Comparison of ENCODE assay signal across 14 mouse cellular contexts in genomic region chr9:102860802-102861469, GRCm38 (mm10). TPM values are rescaled to one million over a fixed set of nuclear protein-coding genes. Genes with fewer than 3 reads are reported as not detected.
DNase-seq lines count a peak whose midpoint lies in the region; ATAC-seq lines count a peak whose summit lies in the region.
"Had no signal": no experiment of that assay in that cellular context is flagged by ENCODE, and none has a peak within 500 bp of the region (broad histone marks: within the 10 kb centered on the region; RNA-seq: fewer than 3 reads in every experiment).

No protein-coding gene starts in this region.

- intact Hi-C loops in heart, postnatal 14 days (cut with DNase I), result no loop called here

- no peaks in the 10 kb centered on the region for H3K27me3 ChIP-seq in liver, embryonic 13.5 days
- H3K27me3 ChIP-seq in liver, embryonic 11.5 days (replicated peaks; ENCODE audit: control insufficient read depth, insufficient read depth, low read length), result no peaks in the 10 kb centered on the region
- H3K27me3 ChIP-seq in heart, embryonic 16.5 days (ENCODE audit: control insufficient read depth, insufficient read depth, low read length), result no peaks in the 10 kb centered on the region
- no peaks in the 10 kb centered on the region for H3K27me3 ChIP-seq in hindbrain, embryonic 13.5 days
- H3K27me3 ChIP-seq: liver, embryonic 15.5 days had no signal

- no peaks in the 10 kb centered on the region for H3K9me3 ChIP-seq in liver, embryonic 13.5 days (replicated peaks)
- peaks cover 3% of the 10 kb centered on the region; the same call in 1 of the 2 replicates for H3K9me3 ChIP-seq in liver, embryonic 11.5 days (ENCODE audit: control insufficient read depth, low read length)
- 0 out of 2 replicates have a peak, but pooled peaks cover 2% of the 10 kb centered on the region for H3K9me3 ChIP-seq in heart, embryonic 16.5 days (replicated peaks; ENCODE audit: control insufficient read depth, low read length)
- no peaks in the 10 kb centered on the region for H3K9me3 ChIP-seq in hindbrain, embryonic 13.5 days
- H3K9me3 ChIP-seq: liver, embryonic 15.5 days had no signal

- no peak overlapping the region for H3K4me3 ChIP-seq in liver, embryonic 13.5 days (replicated peaks)
- no peak overlapping the region for H3K4me3 ChIP-seq in liver, embryonic 11.5 days (ENCODE audit: low read depth, low read length)
- H3K4me3 ChIP-seq in heart, embryonic 16.5 days (ENCODE audit: low read length), result no peak overlapping the region
- no peak overlapping the region for H3K4me3 ChIP-seq in hindbrain, embryonic 13.5 days
- H3K4me3 ChIP-seq: erythroblast, embryonic 14.5 days; liver, embryonic 15.5 days; megakaryocyte, embryonic 14.5 days had no signal

- peaks cover 13% of the 10 kb centered on the region for H3K36me3 ChIP-seq in liver, embryonic 13.5 days
- H3K36me3 ChIP-seq in liver, embryonic 11.5 days (ENCODE audit: control insufficient read depth, insufficient read depth, low read length), result peaks cover 4% of the 10 kb centered on the region; the same call in 1 of the 2 replicates
- peaks cover 18% of the 10 kb centered on the region; the same call in 1 of the 2 replicates for H3K36me3 ChIP-seq in heart, embryonic 16.5 days (ENCODE audit: control insufficient read depth, insufficient read depth)
- H3K36me3 ChIP-seq in hindbrain, embryonic 13.5 days, result peaks cover 10% of the 10 kb centered on the region
- H3K36me3 ChIP-seq: liver, embryonic 15.5 days had no signal

- 41% methylated on average over 7 of the region's 7 CpGs for WGBS in liver, embryonic 13.5 days (ENCODE audit: insufficient replicate concordance)
- 58% methylated on average over 7 of the region's 7 CpGs for WGBS in liver, embryonic 11.5 days
- 25% methylated on average over 7 of the region's 7 CpGs for WGBS in heart, embryonic 16.5 days
- 86% methylated on average over 7 of the region's 7 CpGs for WGBS in hindbrain, embryonic 13.5 days

- peaks cover 38% of the 10 kb centered on the region for H3K4me1 ChIP-seq in liver, embryonic 13.5 days (replicated peaks)
- peaks cover 26% of the 10 kb centered on the region for H3K4me1 ChIP-seq in liver, embryonic 11.5 days (replicated peaks; ENCODE audit: control insufficient read depth, insufficient read depth, low read length)
- H3K4me1 ChIP-seq in heart, embryonic 16.5 days (ENCODE audit: control insufficient read depth, insufficient read depth, low read length), result peaks cover 55% of the 10 kb centered on the region
- peaks cover 47% of the 10 kb centered on the region for H3K4me1 ChIP-seq in hindbrain, embryonic 13.5 days (replicated peaks)

- H3K27ac ChIP-seq in liver, embryonic 13.5 days, result peak overlapping the region; percentile 42; the same call in 1 of the 2 replicates
- no peak overlapping the region for H3K27ac ChIP-seq in liver, embryonic 11.5 days (ENCODE audit: low read depth, low read length)
- H3K27ac ChIP-seq in heart, embryonic 16.5 days (ENCODE audit: low read length), result peak overlapping the region; percentile 82
- H3K27ac ChIP-seq in hindbrain, embryonic 13.5 days, result no peak overlapping the region
- H3K27ac ChIP-seq: hindbrain, postnatal 0 days; liver, embryonic 15.5 days had no signal

- peak; percentile 92 for DNase-seq in heart, adult 11 months
- no peak for DNase-seq in heart, postnatal 14 days
- no peak for DNase-seq in liver, embryonic 13.5 days
- DNase-seq in liver, embryonic 11.5 days (ENCODE audit: low spot score), result no peak
- no peak for DNase-seq in spleen, postnatal 4 days (ENCODE audit: low spot score in 2 of 2)
- DNase-seq: cerebellum, postnatal 10 days had no signal

- no peak overlapping the region for H3K4me2 ChIP-seq in liver, embryonic 13.5 days
- H3K4me2 ChIP-seq in liver, embryonic 11.5 days, result no peak overlapping the region
- peak overlapping the region; percentile 36 for H3K4me2 ChIP-seq in heart, embryonic 16.5 days (ENCODE audit: low read depth, low read length)
- no peak overlapping the region for H3K4me2 ChIP-seq in hindbrain, embryonic 13.5 days
- H3K4me2 ChIP-seq: liver, embryonic 15.5 days had no signal

- ATAC-seq in liver, embryonic 13.5 days (ENCODE audit: low read depth), result no peak
- no peak for ATAC-seq in liver, embryonic 11.5 days (replicated peaks; ENCODE audit: low FRiP score)
- 0 out of 2 replicates have a peak, but pooled peaks have one; percentile 25 for ATAC-seq in heart, embryonic 16.5 days (replicated peaks; ENCODE audit: extremely low read depth, insufficient read depth, low FRiP score)
- peak; percentile 63 for ATAC-seq in megakaryocyte-erythroid progenitor cell, adult 5-6 weeks (replicated peaks; ENCODE audit: low FRiP score, low TSS enrichment, poor library complexity, severe bottlenecking)
- no peak for ATAC-seq in hindbrain, embryonic 13.5 days (ENCODE audit: low FRiP score)
- ATAC-seq: hindbrain, postnatal 0 days had no signal

- H3K9ac ChIP-seq in liver, embryonic 13.5 days, result no peak overlapping the region
- no peak overlapping the region for H3K9ac ChIP-seq in liver, embryonic 11.5 days (ENCODE audit: low read depth, low read length)
- no peak overlapping the region; the same call in none of the 2 replicates for H3K9ac ChIP-seq in heart, embryonic 16.5 days (ENCODE audit: low read length)
- H3K9ac ChIP-seq in hindbrain, embryonic 13.5 days, result no peak overlapping the region
- H3K9ac ChIP-seq: liver, embryonic 15.5 days had no signal

RNA-seq across cellular contexts. Expression of gene Ryk, which starts 26.2 kb away (rescaled TPM):
- 10 to 100 TPM; 40.2 to 42.6 TPM for total RNA-seq in heart, postnatal 14 days (2021)
- polyA plus RNA-seq in liver, embryonic 13.5 days (2015; fragmentation: Nextera tagmentation; extraction: Ambion mirVana), result 4.5 and 5.2 TPM in 2 replicates
- polyA plus RNA-seq in liver, embryonic 11.5 days (2014; fragmentation: Nextera tagmentation; extraction: Ambion mirVana), result 15.7 and 16.2 TPM in 2 replicates
- 12.5 and 15.5 TPM in 2 replicates for polyA plus RNA-seq in heart, embryonic 16.5 days (2015; fragmentation: Nextera tagmentation; extraction: Ambion mirVana)
- 17.0 and 17.5 TPM in 2 replicates for total RNA-seq in megakaryocyte-erythroid progenitor cell, adult 5-6 weeks (2014; fragmentation: Nextera tagmentation)
- total RNA-seq in megakaryocyte-erythroid progenitor cell, adult 5-6 weeks (2017), result 13.8 and 23.8 TPM in 2 replicates
- polyA plus RNA-seq in hindbrain, embryonic 13.5 days (2015; fragmentation: Nextera tagmentation; extraction: Ambion mirVana), result 10.9 and 11.0 TPM in 2 replicates
- total RNA-seq: neutrophil, adult 5-6 weeks had no signal

Comparison
In these comparisons a context has a peak if more than half of its experiments do, and no peak if none do; other contexts are left out.
1. H3K27ac ChIP-seq: peak in liver, embryonic 13.5 days (single experiment) and heart, embryonic 16.5 days (single experiment); none in liver, embryonic 11.5 days (single experiment) and hindbrain, embryonic 13.5 days (single experiment).
2. ATAC-seq: peak in heart, embryonic 16.5 days (single experiment) and megakaryocyte-erythroid progenitor cell, adult 5-6 weeks (single experiment); none in liver, embryonic 13.5 days (single experiment), liver, embryonic 11.5 days (single experiment) and hindbrain, embryonic 13.5 days (single experiment).